Mouse (Mus musculus): ENCODE data around the gene Bglap2.
"Not testable (repeated sequence)": the region's sequence is repeated elsewhere in the genome, so short reads cannot be mapped to it uniquely, and the experiment has no call there.

The Bglap2 gene

GRCm38 (mm10) chr3:88393776-88394375 is 15.4 kb upstream of the Bglap2 start:
- intact Hi-C loops (cut with DNase I), result no loop called here

DNA sequence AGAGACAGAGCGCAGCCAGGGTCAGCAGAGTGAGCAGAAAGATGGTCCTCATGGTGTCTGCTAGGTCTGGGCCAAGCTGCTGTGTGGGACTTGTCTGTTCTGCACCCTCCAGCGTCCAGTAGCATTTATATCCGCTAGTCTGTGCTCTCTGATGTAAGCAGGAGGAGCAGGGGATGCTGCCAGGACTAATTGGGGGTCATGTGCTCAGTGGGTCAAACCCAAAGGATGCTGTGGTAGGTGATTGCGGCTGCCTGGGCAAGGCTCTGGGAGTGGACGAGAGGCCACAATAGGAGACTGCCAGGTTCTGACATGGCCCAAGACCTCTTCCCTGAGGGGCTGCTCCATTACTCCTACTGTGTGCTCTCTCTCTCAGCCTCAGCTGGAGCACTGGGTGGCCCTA is 5.9 kb upstream of the Bglap2 start, which contains the start of gene Bglap:
Gene Bglap (minus strand): TSS at position 101 of the 400 bp plus-strand sequence.
- intact Hi-C loops (cut with DNase I), result no loop called here

DNA sequence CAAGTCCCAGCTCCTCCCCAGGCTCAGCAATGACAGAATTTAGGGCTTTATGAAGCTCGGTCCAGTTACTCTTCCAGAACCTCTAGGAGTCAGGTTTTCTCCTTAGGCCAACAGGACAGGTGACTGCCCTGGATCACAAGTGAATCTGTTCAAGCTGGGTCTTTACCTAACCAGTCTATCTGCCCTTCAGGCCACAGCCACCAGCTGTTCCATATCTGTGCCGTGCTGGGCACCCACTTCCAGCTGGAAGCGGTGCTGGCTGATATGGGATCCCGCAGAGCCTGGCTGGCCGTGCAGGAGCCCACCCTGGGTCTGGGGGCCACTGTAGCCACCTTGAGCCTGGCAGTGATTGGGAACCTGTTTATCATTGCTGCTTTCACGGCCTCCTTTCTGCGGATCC is 3.9 kb upstream of the Bglap2 start:
- intact Hi-C loops (cut with DNase I), result not testable (repeated sequence)

GRCm38 (mm10) chr3:88381389-88382315 is 3.2 kb upstream of the Bglap2 start:
- intact Hi-C loops (cut with DNase I), result not testable (repeated sequence)

GRCm38 (mm10) chr3:88376644-88377043 is 1.9 kb downstream of the Bglap2 start:
- intact Hi-C loops (cut with DNase I), result not testable (repeated sequence)

DNA sequence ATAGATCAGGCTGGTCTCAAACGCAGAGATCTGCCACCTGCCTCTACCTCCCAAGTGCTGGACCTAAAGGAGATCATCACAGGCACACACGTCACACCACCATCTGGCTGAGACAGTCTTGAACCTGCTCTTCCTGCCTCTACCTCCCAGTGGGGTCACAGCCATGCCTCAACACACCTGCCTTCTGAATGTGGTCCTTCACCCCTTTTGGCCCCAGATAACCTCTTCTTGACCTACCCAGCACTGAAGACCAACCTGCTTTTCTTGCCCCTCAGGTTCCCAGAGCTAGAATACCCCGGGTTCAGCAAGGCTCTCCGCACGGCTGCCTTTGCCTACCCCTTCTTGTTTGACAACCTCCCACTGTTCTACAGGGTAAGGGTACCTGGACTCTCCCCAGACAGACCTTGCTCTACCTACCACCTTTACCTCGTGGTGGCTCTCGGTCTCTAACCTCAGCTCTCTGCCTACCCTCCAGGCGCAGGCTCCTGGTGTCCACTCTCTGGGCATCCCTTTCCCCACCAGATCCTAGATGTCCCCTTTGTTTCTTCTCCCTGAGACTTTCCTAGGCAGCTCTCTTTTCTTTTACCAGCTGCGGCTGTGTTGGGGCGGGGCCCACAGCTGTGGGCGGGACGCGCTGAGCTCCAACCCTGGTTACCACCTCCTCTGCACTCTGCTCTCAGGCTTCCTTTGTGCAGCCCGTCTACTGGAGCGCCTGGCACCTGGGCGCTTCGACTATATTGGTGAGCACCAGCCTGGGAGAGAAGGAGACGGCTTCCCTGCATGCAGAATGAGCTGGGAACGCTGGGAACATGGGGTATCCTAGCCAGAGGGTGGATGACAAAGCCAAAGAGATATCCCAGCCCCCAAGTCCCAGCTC is 2.5 kb downstream of the Bglap2 start:
- intact Hi-C loops (cut with DNase I), result not testable (repeated sequence)

- intact Hi-C loops (cut with DNase I), result not testable (repeated sequence)
These were observed 5.9 kb downstream of the Bglap2 start, which contains the start of gene Bglap3 for GRCm38 (mm10) chr3:88372643-88373042. Gene Bglap3 (minus strand): TSS chr3:88372743.

- intact Hi-C loops (cut with DNase I), result not testable (repeated sequence)
These were observed 10.0 kb downstream of the Bglap2 start for GRCm38 (mm10) chr3:88368511-88368910.

DNA sequence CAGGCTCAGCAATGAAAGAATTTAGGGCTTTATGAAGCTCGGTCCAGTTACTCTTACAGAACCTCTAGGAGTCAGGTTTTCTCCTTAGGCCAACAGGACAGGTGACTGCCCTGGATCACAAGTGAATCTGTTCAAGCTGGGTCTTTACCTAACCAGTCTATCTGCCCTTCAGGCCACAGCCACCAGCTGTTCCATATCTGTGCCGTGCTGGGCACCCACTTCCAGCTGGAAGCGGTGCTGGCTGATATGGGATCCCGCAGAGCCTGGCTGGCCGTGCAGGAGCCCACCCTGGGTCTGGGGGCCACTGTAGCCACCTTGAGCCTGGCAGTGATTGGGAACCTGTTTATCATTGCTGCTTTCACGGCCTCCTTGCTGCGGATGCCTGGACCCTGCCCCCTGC is 11.0 kb downstream of the Bglap2 start:
- intact Hi-C loops (cut with DNase I), result not testable (repeated sequence)

- intact Hi-C loops (cut with DNase I), result not testable (repeated sequence)
These were observed 11.6 kb downstream of the Bglap2 start for GRCm38 (mm10) chr3:88366830-88367428.

- intact Hi-C loops (cut with DNase I), result no loop called here
These were observed 12.7 kb downstream of the Bglap2 start for GRCm38 (mm10) chr3:88365705-88366361.

GRCm38 (mm10) chr3:88364337-88364736 is 14.2 kb downstream of the Bglap2 start, which contains the start of gene Paqr6:
Gene Paqr6 (plus strand): TSS chr3:88364584.
- intact Hi-C loops (cut with DNase I), result no loop called here

GRCm38 (mm10) chr3:88363700-88364099 is 14.8 kb downstream of the Bglap2 start:
- intact Hi-C loops (cut with DNase I), result no loop called here

- intact Hi-C loops (cut with DNase I), result no loop called here
These were observed 16.7 kb downstream of the Bglap2 start for GRCm38 (mm10) chr3:88361612-88362313.

DNA sequence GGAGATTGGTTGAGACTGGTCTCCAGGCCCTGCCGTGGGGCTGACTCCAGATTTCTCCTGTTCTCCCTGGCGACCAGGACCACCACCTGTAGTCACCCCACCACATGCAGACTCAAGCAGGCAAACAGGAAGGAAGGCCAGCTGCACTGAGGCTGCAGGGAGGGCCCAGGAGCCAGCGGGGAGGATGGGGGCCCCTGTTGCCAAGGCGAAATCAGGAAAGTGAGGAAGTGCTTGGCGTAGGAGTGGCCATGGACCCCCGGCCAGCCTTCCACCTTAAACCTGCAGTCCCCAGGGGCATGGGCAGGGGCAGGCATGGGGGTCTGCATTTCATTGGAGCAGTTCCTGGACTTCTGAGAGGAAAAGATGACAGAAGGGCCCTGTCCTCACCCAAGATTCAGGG is 17.4 kb downstream of the Bglap2 start:
- intact Hi-C loops (cut with DNase I), result no loop called here

DNA sequence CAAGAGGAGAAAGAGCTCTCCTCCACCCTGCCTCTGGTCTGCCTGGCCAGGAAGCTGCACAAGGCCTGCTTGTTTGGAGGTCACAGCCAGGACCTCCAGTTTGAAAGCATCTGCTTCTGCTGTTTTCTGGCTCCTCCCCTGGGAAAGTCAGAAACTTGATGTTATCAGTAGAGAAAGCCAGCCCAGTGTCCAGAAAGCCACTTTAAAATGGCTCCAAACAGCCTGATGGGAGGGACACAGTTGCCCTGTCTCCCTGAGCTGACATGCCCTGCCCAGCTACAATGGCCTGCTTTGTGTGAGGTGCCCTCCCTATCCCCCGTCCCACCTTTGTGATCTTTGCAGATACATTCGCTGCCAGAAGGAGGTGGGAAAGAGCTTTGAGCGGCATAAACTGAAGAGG is 18.5 kb downstream of the Bglap2 start:
- intact Hi-C loops (cut with DNase I), result no loop called here

- intact Hi-C loops (cut with DNase I), result no loop called here
These were observed 18.9 kb downstream of the Bglap2 start for GRCm38 (mm10) chr3:88359584-88359983.

- intact Hi-C loops (cut with DNase I), result no loop called here
These were observed 23.9 kb downstream of the Bglap2 start for GRCm38 (mm10) chr3:88354396-88355165.

GRCm38 (mm10) chr3:88352907-88353306 is 25.6 kb downstream of the Bglap2 start:
- intact Hi-C loops (cut with DNase I), result no loop called here
